Mouse (Mus musculus) ovary, postnatal 36 days (tissue): ENCODE measurements around the gene Smad3.

Experiments used
- DNase-seq: peaks from one replicate; pipeline ENCODE4 v3.0.0; 2022; ENCODE audit warnings: low spot score, mixed read lengths

The Smad3 gene

DNA sequence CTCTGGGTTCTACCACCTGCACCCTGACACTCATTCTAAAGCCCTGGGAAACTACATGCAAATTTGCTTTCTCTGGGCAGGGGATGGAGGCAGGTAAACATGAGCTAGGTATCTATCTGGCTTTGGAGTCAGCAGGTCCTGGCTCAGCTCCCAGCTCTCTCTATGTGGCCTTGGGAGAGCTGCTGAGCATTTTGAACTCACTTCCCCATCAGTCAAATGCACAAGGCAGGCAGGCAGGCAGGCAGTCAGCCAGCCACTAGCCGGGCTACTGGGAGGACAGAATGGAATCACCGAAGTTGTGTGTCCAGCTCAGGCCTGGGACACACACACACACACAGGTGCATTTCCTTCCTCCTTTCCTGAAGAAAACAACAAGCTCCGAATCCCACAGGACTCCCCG lies 58.6 kb downstream of the Smad3 start:
- peak; percentile 46 for DNase-seq

DNA sequence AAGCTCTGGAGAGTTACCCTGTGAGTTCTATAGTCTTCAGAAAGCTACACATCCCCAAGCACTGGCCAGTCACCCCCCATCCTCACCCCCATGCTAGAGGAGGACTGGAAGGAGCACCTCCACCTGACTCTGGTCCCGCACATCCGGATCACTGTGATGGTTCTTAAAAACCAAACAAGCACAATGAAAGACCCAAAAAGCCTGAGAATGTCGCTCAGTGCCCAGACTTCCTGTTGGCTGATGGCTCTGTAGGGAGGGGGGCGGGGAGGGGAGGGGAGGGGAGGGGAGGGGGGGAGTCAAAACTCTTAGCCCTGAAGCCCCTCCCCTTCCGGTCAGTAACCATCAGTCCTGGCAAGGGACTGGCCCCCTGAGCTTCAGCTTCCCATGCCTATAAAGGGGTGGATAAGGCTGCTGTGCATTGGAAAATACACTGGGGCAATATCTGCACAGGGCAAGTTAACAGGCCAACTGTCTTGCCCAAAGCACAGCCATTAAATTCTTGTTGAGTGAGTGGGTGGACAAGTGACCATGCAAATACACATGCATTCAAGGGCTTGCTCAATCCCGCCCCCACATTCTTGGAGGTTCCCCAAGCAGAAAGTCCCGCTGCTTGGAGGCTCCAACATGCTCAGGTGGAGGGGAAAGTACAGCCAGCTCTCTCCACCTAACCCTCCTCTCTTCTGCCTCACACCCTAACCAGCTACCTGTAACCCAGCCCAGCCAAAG lies 59.3 kb downstream of the Smad3 start:
- no peak for DNase-seq

GRCm38 (mm10) chr9:63697606-63698005 lies 60.2 kb downstream of the Smad3 start:
- DNase-seq, result no peak

GRCm38 (mm10) chr9:63696463-63697105 lies 61.2 kb downstream of the Smad3 start:
- no peak for DNase-seq

GRCm38 (mm10) chr9:63691960-63692359 lies 65.8 kb downstream of the Smad3 start:
- no peak for DNase-seq

DNA sequence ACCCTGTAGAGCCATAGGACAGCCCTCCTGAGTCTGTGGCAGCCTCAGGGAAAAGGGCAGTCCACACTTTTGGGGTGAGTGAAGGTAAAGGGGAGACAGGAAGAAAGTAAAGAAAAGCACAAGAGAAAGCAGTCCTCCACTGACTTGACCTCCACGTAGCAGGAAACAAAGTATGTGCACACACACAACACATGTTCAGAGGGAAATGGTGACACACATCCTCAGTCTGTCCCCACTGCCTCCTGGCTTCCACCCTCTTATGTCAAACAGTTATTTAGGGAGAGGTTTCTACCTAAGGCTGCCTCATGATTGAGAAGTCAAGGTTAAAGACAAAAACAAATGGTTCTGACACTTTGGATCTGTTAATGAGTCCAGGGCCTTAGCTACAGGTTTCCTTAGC lies 67.3 kb downstream of the Smad3 start:
- DNase-seq, result no peak

GRCm38 (mm10) chr9:63687413-63688015 lies 70.3 kb downstream of the Smad3 start:
- DNase-seq, result no peak

DNA sequence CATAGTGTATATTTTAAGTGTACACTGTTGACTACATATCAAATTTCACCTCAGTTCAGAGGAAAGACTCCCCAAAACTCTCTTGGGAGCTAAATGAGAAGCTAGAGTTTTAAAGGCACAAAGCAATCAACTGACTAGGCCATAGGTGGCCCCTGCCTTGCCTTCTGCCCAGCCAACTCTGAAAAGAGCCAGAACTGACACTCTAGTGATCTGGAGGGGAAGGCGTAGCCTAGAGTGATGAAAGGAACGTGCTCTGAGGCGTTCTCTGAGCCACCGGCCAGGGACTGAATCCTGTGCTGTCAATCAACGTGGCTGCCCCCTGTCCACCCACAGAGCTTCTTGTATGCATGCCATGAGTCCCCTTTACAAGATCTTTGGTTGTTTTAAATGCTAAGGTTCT lies 72.4 kb downstream of the Smad3 start:
- DNase-seq, result no peak

GRCm38 (mm10) chr9:63684277-63684676 lies 73.5 kb downstream of the Smad3 start:
- no peak for DNase-seq

GRCm38 (mm10) chr9:63682943-63683342 lies 74.9 kb downstream of the Smad3 start:
- DNase-seq, result no peak

GRCm38 (mm10) chr9:63682301-63682700 lies 75.5 kb downstream of the Smad3 start:
- DNase-seq, result no peak

GRCm38 (mm10) chr9:63678076-63678475 lies 79.7 kb downstream of the Smad3 start:
- no peak for DNase-seq

DNA sequence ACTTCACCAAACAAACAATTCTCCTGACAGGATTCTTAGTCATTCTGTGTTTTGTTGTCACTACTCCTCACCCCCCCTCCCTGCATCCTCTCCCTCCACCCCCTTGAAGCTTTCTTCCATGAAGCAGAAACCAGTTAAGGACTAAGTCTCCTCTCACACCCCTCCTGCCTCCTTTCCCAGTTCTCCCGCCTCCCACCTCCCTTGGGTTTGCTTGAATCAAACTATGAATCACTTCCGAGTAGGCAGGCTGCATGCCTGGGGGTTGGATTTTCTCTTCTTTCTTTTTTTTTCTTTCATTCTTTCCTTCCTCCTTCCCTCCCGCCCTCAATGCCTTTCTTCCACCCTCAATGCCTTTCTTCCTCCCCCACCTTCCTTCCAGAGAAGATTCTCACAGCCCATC lies 80.2 kb downstream of the Smad3 start:
- DNase-seq, result no peak

DNA sequence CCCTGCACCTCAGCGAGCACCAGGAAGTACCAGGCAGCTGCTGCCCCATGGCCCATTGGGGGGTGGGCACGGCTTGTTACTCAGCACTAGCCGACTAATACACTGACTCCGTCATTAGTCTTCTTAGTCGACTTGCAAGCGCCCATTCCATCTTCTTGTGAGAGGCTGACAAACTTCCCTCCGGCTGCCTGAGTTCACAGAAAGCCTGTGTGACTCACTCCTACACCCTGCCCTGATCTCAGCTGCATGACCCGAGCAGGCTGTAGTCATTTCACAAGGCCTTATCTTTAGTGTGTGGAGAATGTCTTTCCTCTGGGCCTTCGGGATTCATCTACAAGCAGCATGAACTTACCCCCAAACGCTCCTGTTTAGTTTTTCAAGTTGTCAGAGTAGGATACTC lies 83.2 kb downstream of the Smad3 start:
- no peak for DNase-seq

DNA sequence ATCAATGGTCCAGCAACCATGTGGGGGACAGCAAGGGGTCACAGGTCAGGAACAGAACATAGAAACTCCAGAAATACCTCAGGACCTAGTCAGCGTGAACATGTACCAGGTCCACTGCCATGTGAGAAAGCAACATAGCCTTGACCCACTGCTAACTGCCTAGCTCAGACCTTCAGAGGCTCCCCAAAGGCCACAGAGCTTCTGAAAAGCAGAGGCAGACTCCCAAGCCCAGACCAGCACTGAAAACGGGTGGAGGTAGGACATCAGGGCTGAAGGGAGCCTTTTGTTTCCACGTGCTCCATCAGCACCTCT lies 84.3 kb downstream of the Smad3 start:
- no peak for DNase-seq

GRCm38 (mm10) chr9:63672797-63673493 lies 84.8 kb downstream of the Smad3 start:
- no peak for DNase-seq

DNA sequence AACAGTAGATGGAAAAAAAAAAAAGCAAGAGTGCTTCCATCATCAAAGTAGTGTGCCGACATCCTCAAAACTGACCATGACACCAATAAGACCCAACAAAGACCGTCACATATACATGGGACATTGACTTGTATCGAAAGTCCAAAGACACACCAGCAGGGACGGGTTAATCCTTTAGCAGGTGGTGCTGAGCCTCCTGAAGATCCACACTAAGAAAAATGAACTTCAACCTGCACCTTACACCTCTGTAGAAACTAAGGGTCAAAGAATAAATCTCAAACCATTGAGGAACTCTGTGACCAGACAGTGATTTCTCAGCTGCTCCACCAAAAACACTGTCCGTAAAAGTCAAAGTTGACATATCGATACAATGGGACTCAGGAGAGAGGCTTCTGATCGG lies 88.0 kb downstream of the Smad3 start:
- no peak for DNase-seq

DNA sequence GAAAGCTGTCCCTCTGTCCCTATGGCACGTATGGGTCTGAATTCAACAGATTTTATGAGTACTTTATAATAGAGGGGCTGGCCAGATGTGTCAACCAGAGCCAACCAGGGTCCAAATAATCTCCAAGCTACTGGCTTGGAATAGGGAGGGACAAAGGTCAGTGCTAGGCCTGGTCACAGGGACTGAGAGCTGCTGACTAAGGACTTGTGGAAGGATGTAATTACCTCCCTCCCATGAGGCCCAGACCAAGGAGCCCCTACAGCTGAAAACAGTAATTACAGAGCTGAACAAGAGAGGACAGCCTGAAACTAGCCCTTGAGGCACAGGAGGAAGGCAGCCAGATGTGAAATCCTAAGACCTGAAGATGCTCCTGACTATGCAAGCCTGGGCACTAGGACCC lies 89.2 kb downstream of the Smad3 start:
- DNase-seq, result no peak

DNA sequence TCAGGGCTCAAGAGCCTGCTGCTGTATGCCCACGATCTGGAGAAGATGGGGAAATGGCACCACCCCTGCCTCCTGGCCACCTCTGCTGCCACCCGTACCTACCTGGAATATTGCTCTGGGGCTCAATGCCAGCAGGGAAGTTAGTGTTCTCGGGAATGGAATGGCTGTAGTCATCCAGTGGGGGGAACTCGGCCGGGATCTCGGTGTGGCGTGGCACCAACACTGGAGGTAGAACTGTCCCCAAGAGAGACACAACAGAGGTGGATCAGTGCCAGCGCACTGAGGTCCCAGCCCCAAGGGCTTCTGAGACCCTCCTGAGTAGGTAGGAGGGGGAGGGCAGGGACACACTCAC lies 90.4 kb downstream of the Smad3 start:
- no peak for DNase-seq

DNA sequence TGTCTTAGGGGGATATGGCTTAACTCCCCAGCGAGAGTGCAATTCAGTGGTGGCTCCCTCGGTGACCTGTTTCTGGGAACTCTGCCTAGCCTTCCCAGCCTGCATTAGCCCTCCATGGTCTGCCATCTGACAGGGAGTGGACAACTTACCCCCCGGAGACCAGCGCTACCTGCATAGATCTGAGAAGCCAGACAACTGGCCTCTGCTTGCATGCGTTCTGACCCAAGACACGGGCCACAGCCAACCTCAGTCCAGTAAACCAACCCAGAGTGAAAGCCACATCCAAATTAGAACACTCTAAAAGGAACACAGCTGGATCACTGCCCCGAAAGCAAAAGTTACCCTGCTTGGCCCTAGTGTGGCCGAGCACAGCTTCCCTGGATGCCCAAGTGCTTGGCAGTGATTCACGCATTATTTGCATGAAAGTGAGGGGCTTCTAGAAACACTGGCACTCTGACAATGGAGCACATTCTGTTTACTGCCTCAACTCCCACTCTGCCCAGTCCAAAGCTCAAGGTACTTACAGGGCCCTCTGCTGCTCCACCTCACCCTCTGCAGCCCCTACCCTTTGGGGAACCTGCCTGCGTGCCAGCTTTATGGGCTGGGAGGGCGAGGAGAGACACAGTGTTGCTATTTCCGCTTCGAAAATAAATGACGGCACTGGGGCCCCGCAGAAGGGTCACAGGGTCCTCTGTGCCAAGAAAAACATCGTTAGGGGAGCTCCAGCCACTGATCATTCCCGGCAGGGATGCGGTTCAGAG lies 91.0 kb downstream of the Smad3 start:
- no peak for DNase-seq

DNA sequence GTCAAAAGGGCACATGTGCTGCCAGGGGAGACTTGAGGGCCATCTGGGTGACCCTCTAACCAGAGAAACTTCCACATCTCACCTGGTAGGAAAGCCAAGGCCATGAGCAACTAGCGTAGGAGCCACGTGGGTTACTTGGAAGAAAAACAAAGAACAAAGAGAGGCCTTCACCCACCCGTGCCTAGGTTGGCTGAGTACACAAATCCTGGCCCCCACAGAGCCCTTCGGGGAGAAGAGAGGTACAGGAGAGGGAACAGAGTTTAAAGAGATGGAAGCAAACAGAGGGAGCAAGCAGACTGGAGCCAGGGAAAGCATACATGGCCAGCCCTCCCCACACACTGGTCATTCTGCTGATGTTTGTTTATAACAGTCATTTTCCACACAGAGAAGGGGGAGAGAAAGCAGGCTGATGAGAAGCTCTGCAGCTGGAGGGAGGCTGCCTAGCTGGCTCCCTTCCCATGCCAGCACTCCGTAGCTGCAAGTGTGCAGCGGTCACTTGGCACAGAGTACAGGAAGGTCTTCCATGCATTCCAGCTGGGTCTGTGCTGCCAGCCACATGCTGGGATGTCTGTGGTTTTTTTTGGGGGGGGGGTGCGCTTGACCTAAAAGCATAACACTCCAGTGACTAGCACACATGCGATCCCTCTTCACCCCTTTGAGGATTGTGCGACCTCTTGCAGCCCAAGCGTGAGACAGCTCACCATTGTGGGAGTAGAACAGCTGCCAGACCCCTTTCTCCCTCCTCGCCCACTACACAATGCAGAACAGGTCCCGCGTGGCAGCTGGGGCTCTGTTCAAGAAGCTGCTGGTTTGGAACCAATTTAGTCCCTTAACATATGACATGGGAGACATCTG lies 92.8 kb downstream of the Smad3 start:
- no peak for DNase-seq
